Mouse (Mus musculus) splenic B cell, adult 2 months (primary cell): ENCODE results near the gene A4gnt.

Source experiments
- DNase-seq: peaks from one replicate; pipeline ENCODE4 v3.0.0-alpha.2; 2011; ENCODE audit warnings: low read depth, low spot score
- H3K27me3 ChIP-seq: 2 replicates; pipeline ENCODE4 v1.6.1; 2012; ENCODE audit warnings: mild to moderate bottlenecking, low read length, moderate library complexity, mixed read lengths; ENCODE audit not compliant: control insufficient read depth, poor library complexity, insufficient read depth, severe bottlenecking
- H3K36me3 ChIP-seq: 2 replicates; pipeline ENCODE4 v1.6.1; 2012; ENCODE audit warnings: mild to moderate bottlenecking, low read length, moderate library complexity, mixed read lengths; ENCODE audit not compliant: control insufficient read depth, poor library complexity, insufficient read depth, severe bottlenecking

Gene A4gnt

DNA sequence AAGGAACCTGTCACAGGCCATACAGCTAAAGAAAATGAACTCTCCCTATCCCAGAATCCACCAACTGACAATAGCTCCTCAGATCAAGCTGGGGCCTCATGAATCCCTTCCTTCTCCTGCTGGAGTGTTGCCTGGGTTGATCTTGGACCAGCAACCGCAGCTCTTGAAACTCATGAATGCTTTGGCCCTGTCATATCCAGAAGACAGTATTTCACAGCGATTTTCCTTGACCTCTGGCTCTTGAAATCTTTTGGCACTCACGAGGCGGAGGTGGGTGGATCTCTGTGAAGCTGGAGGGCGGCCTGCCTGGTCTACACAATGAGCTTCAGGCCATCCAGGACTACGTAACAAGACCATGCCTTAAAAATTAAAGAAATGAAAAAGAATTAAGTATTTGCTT lies 11.8 kb downstream of the A4gnt start:
- H3K27me3 ChIP-seq, result no peaks in the 10 kb centered on the region
- no peaks in the 10 kb centered on the region for H3K36me3 ChIP-seq
- no peak for DNase-seq

DNA sequence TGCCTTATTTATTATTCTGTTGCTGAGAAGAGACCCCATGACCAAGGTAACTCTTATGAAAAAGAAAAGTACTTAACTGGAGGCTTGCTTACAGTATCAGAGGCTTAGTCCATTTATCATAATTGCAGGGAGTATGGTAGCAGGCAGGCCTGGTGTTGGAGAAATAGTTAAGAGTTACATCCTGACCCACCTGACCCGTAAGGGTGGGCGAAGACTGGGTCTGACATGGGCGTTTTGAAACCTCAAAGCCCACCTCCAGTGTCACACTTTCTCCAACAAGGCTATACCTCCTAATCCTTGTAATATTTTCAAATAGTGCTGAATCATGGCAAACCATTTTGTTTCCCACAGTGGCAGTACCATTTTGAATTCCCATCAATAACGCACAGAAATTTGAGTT lies 16.3 kb downstream of the A4gnt start:
- no peaks in the 10 kb centered on the region for H3K36me3 ChIP-seq
- no peak for DNase-seq
- H3K27me3 ChIP-seq, result no peaks in the 10 kb centered on the region; the same call in 1 of the 2 replicates

GRCm38 (mm10) chr9:99629281-99630011 lies 17.1 kb downstream of the A4gnt start, which contains the start of gene Dzip1l:
TSS of gene Dzip1l (plus strand) at chr9:99629496.
- H3K36me3 ChIP-seq, result no peaks in the 10 kb centered on the region
- no peak for DNase-seq
- H3K27me3 ChIP-seq, result no peaks in the 10 kb centered on the region; the same call in 1 of the 2 replicates

DNA sequence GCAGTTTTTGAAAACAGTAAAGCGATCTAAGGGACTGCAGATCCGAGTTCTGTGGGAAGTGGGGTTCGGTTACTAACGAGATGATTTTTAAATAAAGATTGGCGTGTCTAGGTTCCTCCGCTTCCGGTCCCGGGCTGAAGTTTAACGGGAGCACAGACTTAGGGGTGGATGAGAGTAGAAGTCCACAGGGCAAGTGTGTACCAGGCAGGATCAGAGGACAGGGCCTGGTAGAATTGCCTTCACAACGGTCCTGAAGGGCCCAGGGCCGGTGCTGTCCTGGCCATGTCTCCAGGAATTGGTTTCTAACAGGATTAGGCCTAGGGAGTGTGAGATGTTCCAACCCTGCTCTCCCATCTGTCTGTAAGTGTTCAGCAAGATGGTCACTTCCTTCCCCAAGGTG lies 17.8 kb downstream of the A4gnt start:
- Histone ChIP-seq H3K36me3 (no peaks in the 10 kb centered on the region), H3K27me3 (no peaks in the 10 kb centered on the region; the same call in 1 of the 2 replicates)
- DNase-seq, result no peak

GRCm38 (mm10) chr9:99630528-99631125 lies 18.3 kb downstream of the A4gnt start:
- H3K36me3 ChIP-seq, result no peaks in the 10 kb centered on the region
- H3K27me3 ChIP-seq, result no peaks in the 10 kb centered on the region; the same call in 1 of the 2 replicates
- no peak for DNase-seq

DNA sequence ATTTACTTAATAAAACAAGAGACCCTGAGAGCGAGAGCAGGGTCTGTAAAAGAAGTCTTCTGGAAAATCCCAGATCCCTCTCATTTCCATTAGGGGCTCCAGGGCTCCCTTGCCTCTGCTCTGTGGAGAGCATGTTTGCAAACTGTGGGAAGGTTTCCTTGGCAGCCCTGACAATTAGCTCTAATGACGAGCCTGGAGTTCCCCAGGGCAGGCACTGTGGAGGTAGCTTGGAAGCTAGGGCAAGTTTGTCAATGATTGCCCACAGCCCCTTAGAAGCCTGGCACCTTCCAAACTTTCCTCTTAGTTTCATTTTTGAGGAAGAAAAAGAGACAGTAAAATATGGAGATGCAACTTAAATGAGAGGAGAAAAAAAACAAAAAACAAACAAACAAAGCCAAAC lies 19.5 kb downstream of the A4gnt start:
- Histone ChIP-seq H3K36me3 (no peaks in the 10 kb centered on the region), H3K27me3 (no peaks in the 10 kb centered on the region; the same call in 1 of the 2 replicates)
- no peak for DNase-seq

GRCm38 (mm10) chr9:99632264-99632663 lies 20.0 kb downstream of the A4gnt start:
- no peak for DNase-seq
- Histone ChIP-seq H3K36me3 (no peaks in the 10 kb centered on the region), H3K27me3 (no peaks in the 10 kb centered on the region; the same call in 1 of the 2 replicates)

DNA sequence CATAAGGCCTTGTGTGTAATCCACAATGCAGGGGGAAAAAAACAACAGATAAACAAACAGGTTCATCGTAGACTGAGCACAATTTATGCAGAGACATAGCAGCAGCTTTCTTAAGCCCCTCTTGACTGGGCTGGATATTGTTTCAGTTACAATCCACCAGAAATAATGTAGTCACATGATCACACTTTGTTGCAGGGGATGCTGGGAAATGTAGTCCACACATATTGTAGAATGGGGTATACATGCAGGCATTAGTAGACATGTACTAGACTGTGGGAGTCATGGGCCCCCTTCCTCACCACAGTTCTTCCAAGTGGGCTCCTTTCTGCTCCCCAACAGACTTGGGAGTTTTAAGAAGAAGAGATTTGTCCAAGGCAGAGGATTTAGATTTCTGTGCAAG lies 24.5 kb downstream of the A4gnt start:
- H3K27me3 ChIP-seq, result no peaks in the 10 kb centered on the region

GRCm38 (mm10) chr9:99637227-99637626 lies 24.9 kb downstream of the A4gnt start:
- DNase-seq, result no peak
- H3K36me3 ChIP-seq, result no peaks in the 10 kb centered on the region
- no peaks in the 10 kb centered on the region for H3K27me3 ChIP-seq

More for the DNA sequence above, 24.5 kb downstream of the A4gnt start:
- H3K36me3 ChIP-seq, result no peaks in the 10 kb centered on the region
- DNase-seq, result no peak

GRCm38 (mm10) chr9:99637736-99638135 lies 25.4 kb downstream of the A4gnt start:
- DNase-seq, result no peak
- H3K36me3 ChIP-seq, result no peaks in the 10 kb centered on the region
- no peaks in the 10 kb centered on the region for H3K27me3 ChIP-seq

DNA sequence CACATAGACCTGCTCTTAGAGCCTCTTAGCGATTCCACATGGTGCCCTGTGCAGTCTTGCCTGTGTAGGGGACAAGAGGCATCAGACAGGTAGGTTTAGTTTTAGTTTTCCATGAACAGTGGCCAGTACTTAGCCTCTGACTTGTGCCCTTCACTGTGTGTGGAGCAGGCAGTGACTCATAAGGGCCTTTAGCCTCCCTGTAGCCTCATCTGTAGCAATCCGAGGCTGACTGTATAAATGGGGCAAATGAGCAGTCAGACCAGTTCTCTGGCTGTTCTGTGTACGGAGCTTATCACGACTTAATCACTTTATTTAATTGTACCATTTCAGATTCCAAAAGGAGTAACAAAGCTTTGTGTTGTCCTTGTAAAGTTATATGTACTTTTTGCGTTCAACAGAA lies 27.7 kb downstream of the A4gnt start:
- H3K27me3 ChIP-seq, result no peaks in the 10 kb centered on the region
- no peak for DNase-seq
- no peaks in the 10 kb centered on the region for H3K36me3 ChIP-seq

- no peak for DNase-seq
- Histone ChIP-seq H3K36me3 (no peaks in the 10 kb centered on the region), H3K27me3 (no peaks in the 10 kb centered on the region)
Measured at GRCm38 (mm10) chr9:99645416-99645815, 33.1 kb downstream of the A4gnt start.

- DNase-seq, result no peak
- Histone ChIP-seq H3K27me3 (no peaks in the 10 kb centered on the region), H3K36me3 (no peaks in the 10 kb centered on the region)
Measured at GRCm38 (mm10) chr9:99646102-99646501, 33.8 kb downstream of the A4gnt start.

- no peaks in the 10 kb centered on the region for H3K36me3 ChIP-seq
- no peak for DNase-seq
Measured at GRCm38 (mm10) chr9:99660756-99661155, 48.5 kb downstream of the A4gnt start.

DNA sequence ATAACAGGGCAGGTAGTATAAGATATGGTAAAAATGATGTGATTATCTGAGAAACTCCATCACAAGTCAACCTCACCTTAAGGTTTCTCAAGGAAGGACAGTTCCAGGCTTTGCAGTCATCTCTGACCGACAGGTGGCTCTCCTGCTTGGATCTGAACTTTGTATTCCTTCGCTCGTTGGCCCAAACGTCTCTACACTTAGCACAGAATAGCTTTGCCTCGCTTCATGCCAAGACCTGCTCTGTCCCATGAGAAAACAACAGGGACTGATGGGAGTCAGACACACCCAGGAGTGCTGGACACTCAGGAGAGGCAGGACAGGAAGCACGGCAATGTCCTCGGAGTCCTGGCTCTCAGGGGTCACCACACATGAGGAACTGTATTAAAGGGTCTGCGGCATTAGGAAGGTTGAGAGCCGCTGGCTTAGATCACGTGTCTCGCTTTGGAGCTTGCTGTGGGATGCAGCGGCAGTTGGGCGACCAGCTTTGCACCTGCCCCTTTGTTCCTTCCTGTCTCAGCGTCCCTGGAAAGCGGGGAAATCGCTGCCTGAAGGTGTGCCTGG lies 49.4 kb downstream of the A4gnt start:
- DNase-seq, result no peak
- H3K36me3 ChIP-seq, result no peaks in the 10 kb centered on the region
- H3K27me3 ChIP-seq, result no peaks in the 10 kb centered on the region

More at GRCm38 (mm10) chr9:99660756-99661155, 48.5 kb downstream of the A4gnt start:
- no peaks in the 10 kb centered on the region for H3K27me3 ChIP-seq
